Mouse (Mus musculus) small intestine, adult 2 months (tissue): ENCODE data around the gene Adcy3. TPM values are rescaled to one million over a fixed set of nuclear protein-coding genes. Genes with fewer than 3 reads are reported as not detected.

ENCODE experiments used
- H3K27ac ChIP-seq: fragments of 200-500 bp; 2 replicates; pipeline ENCODE4 v1.5.1; 2012; ENCODE audit warnings: low read depth, low read length, control low read depth, inconsistent platforms; ENCODE audit not compliant: insufficient read depth
- H3K27me3 ChIP-seq: fragments of 200-500 bp; 2 replicates; pipeline ENCODE4 v1.6.1; 2012; ENCODE audit warnings: mild to moderate bottlenecking, moderate library complexity, low read length, inconsistent platforms; ENCODE audit not compliant: control insufficient read depth, insufficient read depth
- H3K36me3 ChIP-seq: fragments of 200-500 bp; 2 replicates; pipeline ENCODE4 v1.6.1; 2012; ENCODE audit warnings: mild to moderate bottlenecking, low read length, control low read depth, inconsistent platforms; ENCODE audit not compliant: control insufficient read depth, insufficient read depth
- H3K4me1 ChIP-seq: fragments of 200-500 bp; 2 replicates; pipeline ENCODE4 v1.6.1; 2012; ENCODE audit warnings: low read length, inconsistent platforms, mixed read lengths; ENCODE audit not compliant: control insufficient read depth, insufficient read depth, insufficient read length
- H3K4me3 ChIP-seq: fragments of 200-500 bp; 2 replicates; pipeline ENCODE4 v1.5.1; 2012; ENCODE audit warnings: low read depth, mild to moderate bottlenecking, control low read depth, inconsistent platforms, low read length, moderate library complexity
- CTCF ChIP-seq: fragments of 200-500 bp; IDR thresholded peaks from 2 replicates; pipeline ENCODE4 v1.5.1; 2012; ENCODE audit warnings: low read depth, mild to moderate bottlenecking, control low read depth, inconsistent platforms, low read length, moderate library complexity, mixed read lengths; ENCODE audit not compliant: insufficient replicate concordance, insufficient read length; ENCODE audit errors: extremely low read depth
- POLR2A ChIP-seq: fragments of 200-500 bp; IDR thresholded peaks from 2 replicates; pipeline ENCODE4 v1.6.1; 2012; ENCODE audit warnings: low read depth, mild to moderate bottlenecking, control low read depth, inconsistent platforms, low read length, moderate library complexity
- WGBS: fragments of 180-500 bp; shearing (Covaris S2); methylation state at CpG from one replicate; pipeline ENCODE4 v1.1.7; 2018; 5-methylcytosine and 5-hydroxymethylcytosine counted together
- polyA plus RNA-seq: library from polyadenylated mRNA; depleted of rRNA; stranded (reverse); fragments of >200 nt; gene quantifications from 2 replicates; pipeline ENCODE4 v1.2.3, GENCODE M21; 2012

Gene Adcy3
- polyA plus RNA-seq, 1 experiment: 2.4 TPM

DNA sequence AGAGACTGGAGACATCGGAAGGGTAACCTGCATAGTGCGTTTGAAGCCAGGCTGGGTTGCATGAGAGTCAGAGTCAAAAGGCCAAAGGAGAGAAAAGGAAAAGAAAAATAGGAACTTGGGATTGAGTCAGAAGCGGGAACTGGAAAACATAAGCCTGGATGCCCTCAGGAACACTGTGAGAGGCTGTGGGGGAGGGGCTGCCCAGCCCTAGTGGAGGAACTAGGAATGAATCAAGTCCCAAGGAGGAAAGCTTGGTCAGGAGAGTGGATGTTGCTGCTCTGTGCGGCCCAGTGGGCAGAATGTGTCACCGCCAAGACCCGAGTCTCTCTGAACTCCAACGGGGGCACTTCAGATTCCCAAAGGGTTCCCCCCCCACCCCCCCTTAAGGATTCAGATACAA is 27.4 kb downstream of the Adcy3 start:
- 90% methylated on average over 7 of the region's 7 CpGs for WGBS
- no peak for TF ChIP-seq POLR2A
- TF ChIP-seq CTCF: no peak
- no peaks in the 10 kb centered on the region for H3K36me3 ChIP-seq
- no peaks in the 10 kb centered on the region for H3K27me3 ChIP-seq
- H3K4me3 ChIP-seq: no peak overlapping the region
- peaks cover 12% of the 10 kb centered on the region; the same call in 1 of the 2 replicates for H3K4me1 ChIP-seq
- no peak overlapping the region for H3K27ac ChIP-seq

DNA sequence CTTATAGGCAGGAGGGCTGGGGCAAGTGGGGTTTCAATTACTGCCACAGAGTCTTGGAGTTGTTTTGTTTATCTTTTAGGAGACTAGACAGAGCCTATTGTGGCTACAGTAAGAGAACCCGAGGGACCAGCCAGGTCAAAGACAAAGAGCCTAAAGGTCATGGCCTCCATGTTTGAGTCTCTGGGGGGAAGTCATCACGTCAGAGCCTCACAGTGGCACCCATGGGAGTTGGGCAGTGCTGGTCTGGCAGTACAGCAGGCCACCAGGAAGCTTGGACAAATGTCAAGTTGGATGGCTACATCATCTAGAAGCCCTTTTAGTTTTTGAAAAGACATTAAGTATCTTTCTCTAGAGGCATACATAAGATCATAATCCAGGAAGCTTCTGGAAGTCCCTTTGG is 30.0 kb downstream of the Adcy3 start:
- Histone ChIP-seq H3K27me3 (no peaks in the 10 kb centered on the region), H3K27ac (no peak overlapping the region), H3K36me3 (no peaks in the 10 kb centered on the region), H3K4me1 (peaks cover 12% of the 10 kb centered on the region; the same call in 1 of the 2 replicates), H3K4me3 (no peak overlapping the region)
- TF ChIP-seq CTCF (no peak), POLR2A (no peak)
- WGBS: 46% methylated on average over 2 of the region's 2 CpGs

DNA sequence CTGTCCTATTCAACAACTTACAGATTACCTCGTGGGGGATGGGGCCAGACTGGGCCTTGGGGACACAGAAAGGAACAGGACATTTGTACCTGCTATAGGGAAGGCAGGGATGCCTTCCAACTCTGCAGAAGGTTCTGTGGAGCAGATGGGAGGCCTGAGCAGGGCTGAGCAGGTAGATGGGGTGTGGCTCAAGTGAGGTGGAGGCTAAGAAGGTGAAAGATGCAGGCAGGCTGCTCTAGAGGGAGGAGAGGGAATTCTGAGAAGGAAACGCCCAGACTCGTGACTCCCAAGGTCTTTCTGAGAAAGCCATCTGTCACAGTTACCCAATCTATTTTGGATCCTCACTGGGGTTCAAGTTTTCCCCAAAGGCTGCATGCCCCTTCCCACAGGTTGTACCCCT is 34.1 kb downstream of the Adcy3 start:
- WGBS: 45% methylated on average over 3 of the region's 3 CpGs
- no peaks in the 10 kb centered on the region for H3K27me3 ChIP-seq

DNA sequence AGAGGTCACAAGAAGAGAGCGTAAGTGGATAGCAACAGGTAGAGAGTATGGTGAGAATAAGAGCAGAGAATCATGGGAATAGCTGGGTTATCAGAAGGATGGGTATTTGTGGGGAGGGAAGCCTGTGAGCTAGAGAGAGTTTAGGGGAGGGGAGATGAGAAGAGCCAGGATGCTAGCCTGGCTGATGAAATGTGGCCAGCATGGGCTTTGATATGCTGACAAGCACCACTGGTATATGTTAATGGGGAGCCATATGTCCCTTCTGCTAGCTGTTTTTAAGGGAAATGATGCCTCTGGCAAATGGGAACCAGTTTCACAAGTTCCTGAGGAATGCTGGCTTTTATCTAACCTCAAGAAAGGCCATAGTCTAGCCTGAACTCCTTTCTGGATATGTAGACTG is 36.2 kb downstream of the Adcy3 start:
- no peak for TF ChIP-seq CTCF
- no peak for TF ChIP-seq POLR2A
- Histone ChIP-seq H3K4me3 (no peak overlapping the region), H3K36me3 (no peaks in the 10 kb centered on the region), H3K27ac (no peak overlapping the region), H3K4me1 (no peaks in the 10 kb centered on the region), H3K27me3 (no peaks in the 10 kb centered on the region)
- 93% methylated on average over 1 of the region's 1 CpGs for WGBS

More for the DNA sequence above, 34.1 kb downstream of the Adcy3 start:
- H3K4me1 ChIP-seq: no peaks in the 10 kb centered on the region
- H3K36me3 ChIP-seq: no peaks in the 10 kb centered on the region
- no peak overlapping the region for H3K4me3 ChIP-seq
- TF ChIP-seq POLR2A (no peak), CTCF (no peak)
- H3K27ac ChIP-seq: no peak overlapping the region

DNA sequence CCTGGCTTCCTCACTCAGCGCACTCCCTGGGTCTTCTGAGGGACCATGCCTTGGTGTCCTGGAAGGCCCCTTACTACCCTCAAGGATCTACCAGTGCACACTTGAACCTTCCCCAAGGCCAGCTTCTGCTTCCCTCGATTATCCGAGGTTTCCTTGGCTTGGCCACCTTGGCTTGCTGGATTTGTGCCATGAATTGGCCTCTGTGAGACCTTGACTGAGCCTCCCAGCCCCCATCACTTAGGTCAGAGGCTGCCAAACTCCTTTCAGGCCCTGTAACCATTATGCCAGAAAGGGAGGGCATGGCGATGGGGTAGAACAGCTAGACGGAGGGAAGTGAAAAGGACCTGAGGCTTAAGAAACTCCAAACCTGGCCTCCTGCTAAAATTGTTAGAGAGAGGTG is 36.7 kb downstream of the Adcy3 start:
- Histone ChIP-seq H3K4me1 (no peaks in the 10 kb centered on the region), H3K36me3 (no peaks in the 10 kb centered on the region), H3K4me3 (no peak overlapping the region), H3K27ac (no peak overlapping the region), H3K27me3 (no peaks in the 10 kb centered on the region)
- 77% methylated on average over 5 of the region's 5 CpGs for WGBS
- TF ChIP-seq CTCF (no peak), POLR2A (no peak)

DNA sequence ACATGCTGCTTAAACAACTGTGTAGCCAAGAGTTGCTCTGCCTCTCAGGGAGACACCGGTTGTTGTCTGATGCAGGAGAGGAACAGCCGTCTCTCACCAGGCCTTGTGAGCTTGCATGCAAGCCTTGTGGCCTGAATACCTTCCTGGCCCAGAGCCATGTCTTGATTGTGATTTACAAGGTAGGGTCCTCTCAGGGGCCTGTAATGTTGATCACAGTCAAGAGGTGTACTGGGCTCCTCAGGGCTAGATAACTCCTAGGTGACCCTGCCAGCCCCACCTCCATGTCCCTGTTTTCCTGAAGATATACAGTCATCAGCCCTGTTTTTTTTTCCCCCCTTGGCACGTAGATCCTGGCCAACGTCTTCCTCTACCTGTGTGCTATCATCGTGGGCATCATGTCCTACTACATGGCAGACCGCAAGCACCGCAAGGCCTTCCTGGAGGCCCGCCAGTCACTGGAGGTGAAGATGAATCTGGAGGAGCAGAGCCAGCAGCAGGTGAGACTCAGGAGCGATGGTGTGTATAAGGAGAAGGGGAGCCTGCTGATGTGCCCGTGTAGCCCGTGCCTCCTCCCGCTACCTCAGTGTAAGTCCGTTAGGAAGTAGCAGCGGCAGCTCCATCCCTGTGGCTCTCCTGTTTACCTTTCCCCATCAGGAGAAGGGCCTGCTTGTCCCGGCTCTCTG is 40.3 kb downstream of the Adcy3 start:
- Histone ChIP-seq H3K27me3 (no peaks in the 10 kb centered on the region), H3K4me3 (no peak overlapping the region), H3K36me3 (no peaks in the 10 kb centered on the region), H3K27ac (no peak overlapping the region), H3K4me1 (no peaks in the 10 kb centered on the region)
- WGBS: 79% methylated on average over 15 of the region's 15 CpGs
- TF ChIP-seq POLR2A (no peak), CTCF (no peak)

DNA sequence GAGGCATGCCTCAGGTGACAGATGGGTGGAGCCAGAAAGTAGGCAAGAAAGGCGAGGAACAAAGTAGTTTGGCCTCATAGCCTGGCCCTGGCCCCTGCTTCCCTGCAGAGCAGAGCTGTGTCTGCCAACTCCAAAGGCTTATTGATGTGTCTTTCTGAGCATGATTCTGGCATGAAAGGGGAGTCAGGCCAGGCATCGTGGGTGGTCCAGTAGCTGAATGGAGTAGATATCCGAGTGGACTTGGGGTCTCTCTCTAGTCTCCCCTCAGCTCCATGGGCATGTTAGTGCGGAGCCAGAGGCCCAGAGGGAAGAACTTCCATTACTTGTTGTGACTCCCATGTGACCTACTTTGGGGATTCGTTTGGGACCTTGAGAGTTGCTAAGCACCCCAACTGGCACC is 45.9 kb downstream of the Adcy3 start:
- peaks cover 6% of the 10 kb centered on the region; the same call in 1 of the 2 replicates for H3K4me1 ChIP-seq
- H3K4me3 ChIP-seq: no peak overlapping the region
- H3K36me3 ChIP-seq: no peaks in the 10 kb centered on the region
- no peaks in the 10 kb centered on the region for H3K27me3 ChIP-seq
- WGBS: 76% methylated on average over 5 of the region's 5 CpGs
- no peak overlapping the region for H3K27ac ChIP-seq
- no peak for TF ChIP-seq POLR2A

DNA sequence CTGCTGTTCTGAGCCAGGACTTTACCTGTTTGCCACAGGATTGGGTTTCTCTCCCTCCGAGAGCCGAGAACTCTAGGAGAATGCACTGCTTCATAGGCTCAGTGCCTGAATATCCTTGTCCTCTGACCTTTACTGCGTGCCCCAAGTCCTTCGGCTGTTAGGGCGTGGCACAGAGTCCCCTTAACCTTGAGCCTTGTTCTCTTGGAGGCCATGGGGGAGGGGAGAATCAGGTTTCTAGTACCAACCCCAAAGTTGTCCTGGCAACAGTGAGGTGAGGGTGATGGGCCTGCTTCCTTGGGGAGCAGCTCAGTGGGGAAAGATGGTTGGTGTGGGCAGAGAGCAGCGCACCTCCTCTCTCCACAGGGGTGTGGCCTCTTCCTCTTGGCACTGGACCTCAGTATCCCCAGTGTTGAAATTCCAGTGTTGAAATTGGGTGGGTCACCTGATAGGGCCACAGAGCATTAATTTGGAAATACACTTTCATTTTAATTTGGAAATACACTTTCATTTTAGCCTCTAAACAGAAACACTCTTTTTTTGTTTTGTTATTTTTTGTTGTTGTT is 46.8 kb downstream of the Adcy3 start:
- Histone ChIP-seq H3K4me3 (no peak overlapping the region), H3K4me1 (peaks cover 6% of the 10 kb centered on the region; the same call in 1 of the 2 replicates), H3K27ac (no peak overlapping the region), H3K36me3 (no peaks in the 10 kb centered on the region), H3K27me3 (no peaks in the 10 kb centered on the region)
- WGBS: 65% methylated on average over 6 of the region's 6 CpGs
- no peak for TF ChIP-seq CTCF
- no peak for TF ChIP-seq POLR2A
